Mouse (Mus musculus) G1E (cell line): ENCODE data around the gene Emilin1. TPM values are rescaled to one million over a fixed set of nuclear protein-coding genes. Genes with fewer than 3 reads are reported as not detected.
"Not testable (repeated sequence)": the region's sequence is repeated elsewhere in the genome, so short reads cannot be mapped to it uniquely, and the experiment has no call there.

Experiments
- ATAC-seq: 2 replicates; pipeline ENCODE4 v1.8.0; 2016; ENCODE audit warnings: mild to moderate bottlenecking; ENCODE audit not compliant: insufficient number of reproducible peaks, poor library complexity, low FRiP score, severe bottlenecking; ENCODE audit errors: extremely low read depth
- DNase-seq: peaks from one replicate; pipeline ENCODE4 v3.0.0; 2012; ENCODE audit warnings: low spot score
- H3K27me3 ChIP-seq: 2 replicates; pipeline ENCODE4 v1.6.1; 2012; ENCODE audit warnings: mild to moderate bottlenecking, low read length, inconsistent platforms; ENCODE audit not compliant: insufficient read depth
- H3K36me3 ChIP-seq: replicated peaks from 2 replicates; pipeline ENCODE3; 2012; ENCODE audit warnings: mild to moderate bottlenecking, inconsistent platforms
- H3K4me1 ChIP-seq: 2 replicates; pipeline ENCODE4 v1.6.1; 2012; ENCODE audit warnings: low read depth, low read length, inconsistent platforms, mixed read lengths; ENCODE audit not compliant: insufficient read depth
- H3K4me3 ChIP-seq: 2 replicates; pipeline ENCODE4 v1.5.1; 2012; ENCODE audit warnings: low read depth, mild to moderate bottlenecking, inconsistent platforms, low read length, moderate library complexity, mixed read lengths
- H3K9me3 ChIP-seq: replicated peaks from 2 replicates; pipeline ENCODE4 v1.6.1; 2012; ENCODE audit warnings: inconsistent platforms
- CTCF ChIP-seq: IDR thresholded peaks from 2 replicates; pipeline ENCODE4 v1.5.1; 2012; ENCODE audit warnings: low read depth, low read length, inconsistent platforms, mixed read lengths
- GATA1 ChIP-seq: IDR thresholded peaks from 2 replicates; pipeline ENCODE4 v1.6.1; 2012; ENCODE audit warnings: borderline replicate concordance, low read length, inconsistent platforms, mixed read lengths
- GATA2 ChIP-seq: IDR thresholded peaks from 2 replicates; pipeline ENCODE4 v1.6.1; 2012; ENCODE audit warnings: low read depth, low read length, inconsistent platforms, borderline replicate concordance
- POLR2AphosphoS5 ChIP-seq: IDR thresholded peaks from 2 replicates; pipeline ENCODE4 v1.6.1; 2012; ENCODE audit warnings: low read depth, low read length, inconsistent platforms; ENCODE audit not compliant: insufficient replicate concordance
- TAL1 ChIP-seq: conservative IDR thresholded peaks from 2 replicates; pipeline ENCODE4 v1.6.1; 2012; ENCODE audit warnings: low read depth, low read length, inconsistent platforms, mixed read lengths
- polyA plus RNA-seq: library from polyadenylated mRNA; stranded (reverse); fragments of >175 nt; gene quantifications from 2 replicates; pipeline ENCODE4 v1.2.3, GENCODE M21; 2012
- total RNA-seq, 2 experiments: library from RNA; stranded (forward) in 1 of 2; stranded (reverse) in 1 of 2; fragments of 200-1000 nt in 1 of 2; fragments of >200 nt in 1 of 2; fragmentation: Nextera tagmentation in 1 of 2; gene quantifications; 2 replicates each; pipeline ENCODE4 v1.2.3; 2014 to 2017

The Emilin1 gene
- total and polyA plus RNA-seq, 3 experiments: 0.38 to 2.6 (median 1.3) TPM

- peak overlapping the region; percentile 88 for H3K4me3 ChIP-seq
- H3K9me3 ChIP-seq: no peaks in the 10 kb centered on the region
- peaks cover 40% of the 10 kb centered on the region for H3K36me3 ChIP-seq
- peaks cover 10% of the 10 kb centered on the region for H3K27me3 ChIP-seq
- TF ChIP-seq CTCF: no peak
- no peak for TF ChIP-seq GATA2
- no peak for TF ChIP-seq GATA1
- no peak for TF ChIP-seq POLR2AphosphoS5
- no peak for TF ChIP-seq TAL1
- DNase-seq: peak; percentile 94
- peaks cover 34% of the 10 kb centered on the region for H3K4me1 ChIP-seq
- peak; percentile 63 for ATAC-seq
Measured at GRCm38 (mm10) chr5:30869405-30870130, 43.6 kb upstream of the Emilin1 start.

DNA sequence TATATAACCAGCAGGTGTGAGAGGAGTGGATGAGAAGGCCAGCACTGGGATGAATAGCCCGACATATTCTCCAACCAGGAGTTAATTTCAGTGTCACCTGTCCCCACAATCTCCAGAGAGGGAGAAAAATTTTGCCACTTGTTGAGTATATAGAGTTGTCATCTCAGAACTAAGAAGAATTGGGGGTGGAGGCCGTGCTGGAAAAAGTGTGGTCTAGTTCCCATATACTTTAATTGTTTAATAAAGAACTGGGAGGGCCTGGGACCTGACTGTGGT is 43.1 kb upstream of the Emilin1 start:
- H3K36me3 ChIP-seq: peaks cover 45% of the 10 kb centered on the region
- H3K27me3 ChIP-seq: peaks cover 5% of the 10 kb centered on the region
- DNase-seq (no peak), ATAC-seq (no peak)
- peaks cover 34% of the 10 kb centered on the region for H3K4me1 ChIP-seq
- no peaks in the 10 kb centered on the region for H3K9me3 ChIP-seq
- no peak for TF ChIP-seq GATA1
- TF ChIP-seq GATA2: no peak
- TF ChIP-seq TAL1: no peak
- TF ChIP-seq CTCF: no peak
- no peak for TF ChIP-seq POLR2AphosphoS5
- peak overlapping the region; percentile 88 for H3K4me3 ChIP-seq

DNA sequence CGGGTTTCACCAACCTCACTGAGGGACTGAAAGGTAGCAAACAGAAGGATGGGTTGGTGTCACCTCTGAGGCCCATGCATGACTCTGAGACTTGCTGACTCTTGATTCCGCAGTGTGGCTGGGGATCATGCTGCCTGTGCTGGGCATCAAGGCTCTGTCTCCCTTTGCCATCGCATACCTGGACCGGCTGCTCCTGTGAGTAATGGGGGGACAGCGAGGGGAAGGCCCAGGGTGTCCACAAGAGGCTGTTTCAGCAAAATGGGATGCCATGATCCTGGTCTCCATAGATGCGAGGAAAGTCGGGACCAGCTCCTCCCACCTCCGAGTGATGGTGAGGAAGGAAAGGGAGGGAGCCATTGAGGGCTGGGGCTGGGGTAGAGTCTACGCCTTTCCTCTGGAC is 40.6 kb upstream of the Emilin1 start:
- DNase-seq (no peak), ATAC-seq (no peak)
- H3K4me3 ChIP-seq: no peak overlapping the region
- H3K9me3 ChIP-seq: no peaks in the 10 kb centered on the region
- no peaks in the 10 kb centered on the region for H3K27me3 ChIP-seq
- peaks cover 70% of the 10 kb centered on the region for H3K36me3 ChIP-seq
- TF ChIP-seq POLR2AphosphoS5: no peak
- no peak for TF ChIP-seq GATA1
- TF ChIP-seq CTCF: no peak
- TF ChIP-seq TAL1: no peak
- no peak for TF ChIP-seq GATA2
- peaks cover 28% of the 10 kb centered on the region for H3K4me1 ChIP-seq

DNA sequence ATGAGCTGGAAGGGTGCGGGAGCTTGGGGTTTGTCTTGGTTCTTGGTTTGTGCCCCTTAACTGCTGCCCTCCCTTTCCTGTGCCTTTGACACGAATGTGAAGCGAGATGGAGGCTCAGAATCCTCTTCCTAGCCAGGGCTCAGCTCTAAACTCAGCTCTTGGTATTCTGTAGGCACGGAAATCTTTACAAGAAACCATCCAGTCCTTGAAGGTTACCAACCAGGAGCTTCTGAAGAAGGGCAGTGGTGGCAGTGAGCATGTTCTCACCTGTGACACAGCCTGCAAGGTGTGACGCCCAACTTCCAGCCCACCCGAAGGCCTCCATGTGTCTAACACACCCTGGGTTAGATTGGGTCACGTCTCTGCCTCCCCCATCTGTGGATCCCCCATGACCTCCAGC is 38.8 kb upstream of the Emilin1 start:
- H3K36me3 ChIP-seq: peaks cover 83% of the 10 kb centered on the region
- no peaks in the 10 kb centered on the region for H3K27me3 ChIP-seq
- DNase-seq (no peak), ATAC-seq (no peak)
- TF ChIP-seq TAL1 (no peak), GATA1 (no peak), POLR2AphosphoS5 (no peak), GATA2 (no peak), CTCF (no peak)
- no peaks in the 10 kb centered on the region for H3K9me3 ChIP-seq
- H3K4me3 ChIP-seq: no peak overlapping the region
- peaks cover 21% of the 10 kb centered on the region for H3K4me1 ChIP-seq

DNA sequence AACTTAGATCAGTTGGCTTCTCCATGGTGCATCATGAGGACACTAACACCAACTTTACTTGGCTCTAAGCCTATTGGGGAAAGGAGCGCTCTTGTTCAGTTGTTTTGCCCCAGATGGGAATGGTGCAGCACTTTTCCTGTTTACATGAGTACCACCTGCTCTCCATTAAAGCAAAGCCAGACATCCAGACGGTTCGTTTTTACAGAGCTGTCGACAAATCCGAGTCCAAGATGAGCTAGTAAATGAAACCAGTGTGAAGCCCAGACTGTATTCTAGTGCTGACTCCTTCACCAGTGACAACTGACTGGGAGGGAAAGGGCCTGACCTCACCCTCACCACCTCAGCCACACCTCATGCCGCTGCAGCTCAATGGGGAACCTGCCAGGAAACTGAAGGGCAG is 34.6 kb upstream of the Emilin1 start:
- TF ChIP-seq POLR2AphosphoS5 (no peak), CTCF (no peak), GATA1 (no peak), TAL1 (no peak), GATA2 (no peak)
- H3K36me3 ChIP-seq: peaks cover 53% of the 10 kb centered on the region
- no peaks in the 10 kb centered on the region for H3K9me3 ChIP-seq
- no peaks in the 10 kb centered on the region; the same call in 1 of the 2 replicates for H3K4me1 ChIP-seq
- H3K4me3 ChIP-seq: no peak overlapping the region
- DNase-seq (no peak), ATAC-seq (no peak)
- no peaks in the 10 kb centered on the region for H3K27me3 ChIP-seq

GRCm38 (mm10) chr5:30879347-30879943 is 33.8 kb upstream of the Emilin1 start:
- ATAC-seq: no peak
- no peak for DNase-seq
- peaks cover 44% of the 10 kb centered on the region for H3K36me3 ChIP-seq
- no peak for TF ChIP-seq GATA1
- TF ChIP-seq POLR2AphosphoS5: no peak
- TF ChIP-seq TAL1: no peak
- no peak for TF ChIP-seq CTCF
- no peak for TF ChIP-seq GATA2
- no peaks in the 10 kb centered on the region for H3K9me3 ChIP-seq
- H3K4me3 ChIP-seq: no peak overlapping the region
- H3K4me1 ChIP-seq: no peaks in the 10 kb centered on the region
- H3K27me3 ChIP-seq: no peaks in the 10 kb centered on the region

- H3K4me3 ChIP-seq, DNase-seq, H3K9me3 ChIP-seq, H3K4me1 ChIP-seq, ATAC-seq, H3K27me3 ChIP-seq: not testable (repeated sequence)
- peaks cover 20% of the 10 kb centered on the region for H3K36me3 ChIP-seq
Measured at GRCm38 (mm10) chr5:30881839-30882238, 31.4 kb upstream of the Emilin1 start.
